Mouse (Mus musculus) Muller cell, postnatal 12 days (primary cell): ENCODE measurements around the gene Maco1.
"Not testable (repeated sequence)": the region's sequence is repeated elsewhere in the genome, so short reads cannot be mapped to it uniquely, and the experiment has no call there.

ENCODE experiments used
- DNase-seq: peaks from one replicate; pipeline ENCODE4 v3.0.0-alpha.2; 2015; ENCODE audit errors: inconsistent ontology term

Gene Maco1

DNA sequence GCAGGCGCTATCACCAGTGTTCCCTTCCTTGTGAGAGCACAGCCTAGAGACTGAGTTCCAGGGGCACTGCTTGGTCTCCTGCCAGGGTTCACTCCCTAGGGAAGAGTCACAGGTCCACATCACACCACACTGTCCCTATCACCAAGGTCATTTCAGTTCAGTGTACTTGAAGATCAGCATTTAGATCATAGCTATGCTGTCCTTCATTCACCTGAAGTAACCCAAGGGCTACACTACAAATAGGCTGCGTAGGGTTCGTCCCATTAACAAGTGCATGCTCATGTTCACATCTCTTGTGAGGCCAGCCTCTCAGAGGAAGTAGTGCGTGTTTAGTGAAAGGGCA is 38.9 kb downstream of the Maco1 start:
- no peak for DNase-seq

DNA sequence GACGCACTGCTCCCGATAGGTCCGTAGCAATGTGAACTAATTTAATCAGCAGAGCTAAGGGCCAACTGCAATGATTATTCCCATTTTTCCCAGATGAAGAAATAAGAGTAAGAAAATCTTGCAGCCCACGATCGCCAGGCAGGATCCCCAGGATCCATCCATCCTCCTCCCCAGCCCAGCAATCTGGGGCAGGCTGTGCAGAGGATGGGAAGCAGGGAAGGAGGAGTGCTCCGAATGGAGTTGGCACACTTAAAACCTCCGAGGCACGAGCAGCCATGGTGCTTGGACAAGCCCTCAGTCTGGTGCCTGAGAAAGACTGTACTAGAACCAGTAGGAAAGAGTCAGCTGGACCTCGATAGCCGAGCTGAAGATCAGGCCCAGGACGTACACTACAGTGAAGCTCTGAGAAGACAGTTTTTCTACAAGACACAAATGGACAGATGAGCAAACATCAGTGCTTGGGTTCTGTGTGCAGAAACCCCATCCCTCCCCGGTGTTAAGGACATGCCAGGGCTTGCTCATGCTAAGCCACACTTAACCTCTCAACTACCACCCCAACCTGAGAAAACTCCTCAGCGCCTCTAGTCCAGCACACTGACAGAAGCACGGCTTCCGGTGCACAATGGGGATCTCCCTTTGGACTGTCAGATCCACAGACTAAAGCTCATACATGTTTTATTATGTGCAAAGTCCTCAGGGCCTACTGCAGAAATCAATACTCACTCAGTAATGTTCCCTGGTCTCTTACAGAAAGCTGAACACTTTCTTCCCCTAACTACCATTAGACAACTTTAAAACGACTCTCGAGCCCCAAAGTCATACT is 39.5 kb downstream of the Maco1 start:
- no peak for DNase-seq

DNA sequence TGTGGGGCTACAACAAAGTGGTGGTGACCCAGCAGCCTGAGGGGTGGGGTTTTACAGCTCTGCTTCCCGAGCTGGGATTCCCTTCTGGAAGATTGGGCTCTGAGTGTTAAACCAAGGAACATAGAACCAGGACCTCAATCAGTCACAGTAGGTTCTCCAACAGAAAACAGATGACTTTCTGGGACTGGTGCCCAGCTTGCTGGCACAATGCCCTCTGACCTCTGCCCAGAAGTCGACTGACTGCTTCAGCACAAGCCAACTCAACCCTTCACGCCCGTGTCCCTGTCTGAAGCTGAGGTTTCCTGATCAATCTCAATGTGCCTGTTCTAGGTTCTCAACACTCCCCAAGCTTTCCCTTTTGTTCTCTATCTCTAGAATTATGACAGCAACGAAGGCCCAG is 48.4 kb downstream of the Maco1 start:
- peak; percentile 51 for DNase-seq

DNA sequence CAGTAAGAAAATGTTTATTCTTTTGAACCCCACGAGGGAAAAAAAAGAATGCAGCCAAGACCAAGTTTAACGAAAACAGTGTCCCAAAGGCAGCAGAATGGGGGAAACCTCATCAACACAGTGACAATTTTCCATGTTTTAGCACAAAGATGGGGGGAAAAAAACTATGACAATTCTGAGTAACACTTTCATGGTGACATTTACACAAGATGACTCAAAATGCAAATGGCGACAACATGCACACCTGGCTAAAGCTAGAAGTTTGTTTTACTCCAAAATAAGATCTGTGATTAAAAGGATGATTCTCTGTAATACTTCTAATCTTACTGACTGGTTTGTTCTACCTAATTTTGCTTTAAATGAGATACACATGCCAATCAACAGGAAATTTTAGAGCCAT is 50.4 kb downstream of the Maco1 start:
- no peak for DNase-seq

DNA sequence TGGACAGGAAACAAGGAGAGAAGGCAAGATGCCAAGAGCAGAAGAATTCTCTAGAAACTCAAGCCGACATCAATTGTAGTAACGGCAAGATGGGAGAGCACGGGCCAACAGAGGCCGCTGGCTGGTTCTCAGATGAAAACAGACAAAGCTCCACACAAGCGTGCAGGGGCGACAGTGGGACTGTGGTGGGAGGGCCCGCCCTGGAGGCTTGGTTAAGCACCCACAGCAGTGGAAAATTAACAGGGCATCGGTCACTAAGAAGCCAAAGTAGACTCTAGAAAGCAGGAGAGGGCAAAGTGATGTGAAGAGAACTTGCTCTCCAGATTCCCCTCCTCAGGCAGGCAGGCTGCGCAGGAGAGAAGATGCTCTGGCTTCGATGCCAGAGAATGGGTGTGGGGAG is 51.0 kb downstream of the Maco1 start:
- no peak for DNase-seq

GRCm38 (mm10) chr4:134800693-134801092 is 52.5 kb downstream of the Maco1 start:
- no peak for DNase-seq

GRCm38 (mm10) chr4:134800098-134800497 is 53.0 kb downstream of the Maco1 start:
- DNase-seq, result no peak

DNA sequence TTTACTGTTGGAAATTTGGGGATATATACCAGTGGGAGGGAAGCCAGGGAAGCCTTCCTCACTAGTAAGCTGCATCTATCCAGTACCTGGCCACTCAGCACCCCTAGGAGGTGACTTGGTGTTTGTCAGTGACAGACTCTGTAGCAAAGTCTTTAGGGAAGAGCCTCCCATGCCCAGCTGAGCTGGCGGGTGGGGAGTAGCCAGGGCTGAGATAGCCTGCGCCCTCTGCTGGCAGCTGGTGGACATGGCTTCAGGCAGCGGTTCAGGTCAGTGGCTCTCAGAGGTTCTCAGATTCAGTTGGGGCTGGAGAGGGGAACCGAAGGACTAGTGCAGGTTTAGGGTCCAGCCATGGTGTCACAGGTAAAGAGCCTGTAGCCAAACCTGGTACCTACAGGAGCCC is 53.9 kb downstream of the Maco1 start:
- DNase-seq, result peak; percentile 72

- DNase-seq, result no peak
Observed at GRCm38 (mm10) chr4:134798861-134799260, 54.3 kb downstream of the Maco1 start.

DNA sequence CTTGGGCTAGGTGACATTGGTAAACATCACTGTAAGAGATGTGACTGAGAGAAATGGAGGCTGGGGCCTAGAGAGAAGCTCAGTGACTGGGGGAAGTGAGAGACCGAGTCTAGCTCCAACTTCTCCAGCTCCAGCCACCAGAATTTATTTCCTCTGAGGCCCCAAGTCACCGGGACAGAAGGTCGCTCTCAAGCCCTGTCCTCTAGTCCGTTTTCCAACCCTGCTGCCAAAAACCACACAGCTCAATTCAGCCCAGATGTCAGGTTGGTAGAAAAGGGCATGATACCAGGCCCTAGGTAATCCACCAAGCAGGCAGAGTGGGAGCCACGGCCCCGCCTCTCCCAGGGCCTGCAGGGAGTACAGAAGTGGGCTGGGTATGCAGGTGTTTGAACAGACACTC is 55.5 kb downstream of the Maco1 start:
- no peak for DNase-seq

DNA sequence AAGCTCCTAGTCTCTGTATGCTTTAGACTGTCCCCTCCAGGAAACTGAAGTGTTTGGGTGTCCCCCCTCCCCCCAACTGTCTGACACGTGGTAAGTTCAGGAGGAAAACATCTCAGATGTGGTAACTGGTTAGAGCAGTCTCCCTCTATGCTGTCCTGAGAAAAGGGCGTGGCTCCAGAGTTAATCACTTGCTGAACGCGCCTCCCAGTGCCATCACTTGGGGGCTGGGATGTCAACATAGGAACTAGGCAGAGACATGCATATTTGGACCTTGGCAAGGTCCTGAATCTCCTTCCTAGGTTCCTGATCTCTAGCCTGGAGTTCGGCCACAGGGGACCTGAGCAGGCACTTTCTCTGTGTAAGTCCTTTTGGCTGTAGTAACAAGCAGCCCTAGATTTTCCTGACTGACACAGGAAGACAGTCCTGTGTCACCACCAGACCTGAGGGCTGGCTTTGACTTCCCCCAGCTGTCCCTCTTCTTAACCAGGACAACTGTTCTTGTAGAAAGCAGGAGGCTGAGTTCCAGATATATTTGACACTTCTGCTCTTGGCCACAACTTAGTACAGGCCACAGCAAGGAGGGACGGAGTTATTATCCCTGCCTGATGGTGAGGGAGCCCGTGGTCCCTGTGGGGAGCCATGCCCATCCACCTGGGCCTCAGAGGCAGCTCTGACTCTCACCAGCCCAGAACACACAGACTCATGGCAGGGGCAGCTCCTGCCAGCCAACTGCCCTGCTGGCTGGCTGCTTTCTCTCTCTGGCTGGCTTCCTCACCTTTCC is 56.4 kb downstream of the Maco1 start:
- DNase-seq, result no peak

DNA sequence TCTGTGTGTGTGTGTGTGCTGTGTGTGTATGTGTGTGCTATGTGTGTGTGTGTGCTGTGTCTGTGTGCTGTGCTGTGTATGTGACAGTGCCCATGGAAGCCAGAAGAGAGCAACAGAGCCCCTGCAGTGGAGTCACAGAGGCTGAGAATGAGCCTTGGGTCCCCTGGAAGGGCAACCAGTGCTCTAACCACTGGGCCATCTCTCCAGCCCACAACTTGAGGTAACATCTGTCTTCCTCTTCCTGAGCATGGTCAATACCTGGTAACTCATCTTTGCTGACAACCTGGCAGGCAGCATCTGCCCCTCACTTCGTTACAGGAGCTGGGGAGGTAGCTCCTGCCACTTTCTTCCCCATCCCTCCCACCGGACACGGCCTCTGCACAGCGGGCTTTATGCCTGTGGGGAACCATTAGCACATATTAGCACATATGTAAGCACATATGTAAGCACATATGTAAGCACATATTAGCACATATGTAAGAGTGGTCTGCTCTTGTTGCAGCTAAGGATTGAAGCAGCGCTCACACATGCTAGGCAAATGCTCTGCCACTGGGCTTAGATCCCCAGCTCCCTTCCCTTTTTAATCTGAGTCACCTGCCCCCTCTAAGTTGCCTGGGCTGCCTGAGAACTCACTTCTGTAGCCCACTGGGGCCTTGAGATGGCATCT is 57.2 kb downstream of the Maco1 start:
- DNase-seq, result no peak

- DNase-seq, result not testable (repeated sequence)
Observed at GRCm38 (mm10) chr4:134794959-134795358, 58.2 kb downstream of the Maco1 start.

GRCm38 (mm10) chr4:134793213-134793956 is 59.8 kb downstream of the Maco1 start:
- peak; percentile 34 for DNase-seq

DNA sequence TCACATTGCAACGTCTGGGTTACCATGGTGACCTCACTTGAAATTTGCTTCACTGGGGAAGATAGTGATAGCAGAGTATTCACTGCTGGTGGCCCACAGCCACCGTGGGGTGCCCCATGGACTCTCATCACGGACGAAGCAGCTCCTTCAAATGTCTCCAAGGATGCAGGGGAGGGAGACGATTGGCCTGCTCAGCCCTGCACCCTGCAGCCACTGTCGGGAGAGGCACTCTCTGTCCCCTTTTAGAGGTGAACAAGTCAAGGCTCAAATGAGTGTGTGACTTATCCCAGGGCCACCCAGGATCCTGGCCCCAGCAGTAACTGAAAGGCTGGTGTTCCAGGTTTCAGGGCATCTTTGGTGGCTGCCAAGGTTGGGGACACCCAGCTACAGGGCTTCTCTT is 61.4 kb downstream of the Maco1 start:
- DNase-seq, result no peak

DNA sequence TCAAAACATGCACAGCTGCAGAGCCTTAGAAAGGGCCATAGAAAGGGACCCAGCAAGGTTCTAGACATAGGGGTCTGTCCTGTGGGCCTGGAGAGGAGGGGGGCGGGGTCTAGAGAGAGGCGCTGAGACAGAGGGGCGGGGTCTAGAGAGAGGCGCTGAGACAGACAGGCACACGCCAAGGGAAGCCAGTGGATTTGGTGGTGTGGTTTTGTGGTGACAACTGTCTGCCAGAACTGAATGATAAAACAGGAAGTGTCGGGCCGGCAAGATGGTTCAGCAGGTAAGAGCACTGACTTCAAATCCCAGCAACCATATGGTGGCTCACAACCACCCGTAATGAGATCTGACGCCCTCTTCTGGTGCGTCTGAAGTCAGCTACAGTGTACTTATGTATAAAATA is 66.2 kb downstream of the Maco1 start:
- DNase-seq, result no peak

GRCm38 (mm10) chr4:134784701-134785100 is 68.4 kb downstream of the Maco1 start:
- no peak for DNase-seq

GRCm38 (mm10) chr4:134779136-134779934 is 73.8 kb downstream of the Maco1 start:
- DNase-seq, result peak; percentile 44

GRCm38 (mm10) chr4:134776246-134776645 is 76.9 kb downstream of the Maco1 start:
- no peak for DNase-seq

DNA sequence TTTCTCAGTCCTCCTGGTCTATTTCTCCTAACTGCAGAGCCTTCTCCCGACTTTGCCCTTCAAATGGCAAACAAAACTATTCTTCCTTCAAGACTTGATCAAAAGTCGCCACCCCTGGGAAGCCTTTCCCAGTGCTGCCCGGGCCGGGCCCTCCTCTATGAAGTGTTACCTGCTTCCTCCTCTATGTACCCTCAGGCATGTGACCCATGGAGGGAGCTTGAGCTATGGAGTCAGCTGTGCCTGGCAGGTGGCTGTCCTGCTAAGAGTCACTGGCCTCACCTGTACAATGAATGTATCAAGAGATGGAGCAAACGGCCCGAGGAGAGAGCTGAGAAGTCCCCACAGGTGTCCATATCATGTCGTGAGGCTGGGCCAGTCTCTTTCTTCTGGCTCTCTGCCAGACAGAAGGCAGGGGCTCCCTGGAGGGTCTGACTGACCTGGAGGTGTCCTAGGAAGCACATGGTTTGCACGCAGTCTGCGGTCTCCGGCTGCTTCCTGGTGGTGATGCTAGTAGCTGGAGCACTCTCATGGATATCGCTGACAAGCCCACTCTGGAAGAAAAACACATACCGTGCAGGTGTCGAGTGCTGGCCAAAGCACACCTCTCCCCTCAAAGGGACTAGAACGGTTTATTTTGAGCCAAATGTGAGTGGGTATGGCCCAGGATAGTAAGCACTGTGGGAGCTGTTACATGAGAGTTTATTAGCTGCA is 77.8 kb downstream of the Maco1 start:
- DNase-seq, result no peak
